Mouse (Mus musculus) kidney, adult 2 months (tissue): Measurements from ENCODE around the gene Cgref1.

Source experiments
- CTCF ChIP-seq: fragments of 200-500 bp; conservative IDR thresholded peaks from 2 replicates; pipeline ENCODE4 v1.5.1; 2011; ENCODE audit warnings: low read depth, mild to moderate bottlenecking, control low read depth, low read length, moderate library complexity, mixed read lengths; ENCODE audit not compliant: insufficient read depth, insufficient read length
- POLR2A ChIP-seq: fragments of 200-500 bp; IDR thresholded peaks from one replicate; pipeline ENCODE4 v1.6.1; 2011; ENCODE audit warnings: low read depth, low read length, control low read depth

DNA sequence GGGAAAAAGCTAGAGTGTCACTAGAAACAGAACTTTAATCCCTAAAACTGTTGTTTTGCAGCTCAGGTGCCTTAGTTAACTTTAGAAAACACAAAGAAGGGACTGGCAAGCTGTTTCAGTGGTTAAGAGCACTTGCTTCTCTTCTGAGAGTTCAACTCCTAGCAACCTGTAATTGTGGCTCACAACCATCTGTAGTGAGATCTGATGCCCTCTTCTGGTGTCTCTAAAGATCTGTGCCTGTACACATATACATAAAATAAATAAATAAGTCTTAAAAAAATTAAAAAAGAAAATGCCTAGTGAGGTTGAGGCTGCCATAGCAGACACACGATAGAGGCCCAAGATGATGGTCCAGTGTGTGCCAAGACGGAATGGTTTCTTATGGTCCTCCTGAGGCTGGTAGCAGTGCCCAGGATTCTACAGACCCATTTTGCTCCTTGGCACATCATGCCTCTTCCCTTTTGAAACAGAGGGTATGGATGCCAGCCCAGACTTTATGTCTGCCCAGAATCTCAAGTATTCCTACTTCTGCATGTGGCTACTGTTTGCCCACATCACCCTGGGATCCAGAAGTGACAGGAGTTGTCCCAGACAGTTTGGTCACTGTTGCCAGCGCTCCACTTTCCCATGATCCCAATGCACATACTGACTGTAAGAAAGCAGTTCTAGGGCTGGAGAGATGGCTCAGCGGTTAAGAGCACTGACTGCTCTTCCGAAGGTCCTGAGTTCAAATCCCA lies 10.5 kb downstream of the Cgref1 start:
- TF ChIP-seq CTCF (no peak), POLR2A (no peak)
